Mouse (Mus musculus) gonadal fat pad, adult 2 months (tissue): ENCODE measurements around the gene Asna1. TPM values are rescaled to one million over a fixed set of nuclear protein-coding genes. Genes with fewer than 3 reads are reported as not detected.

Experiments used
- DNase-seq: peaks from one replicate; pipeline ENCODE4 v3.0.0-alpha.2; 2012; ENCODE audit warnings: low read depth
- polyA plus RNA-seq: library from polyadenylated mRNA; depleted of rRNA; stranded (reverse); fragments of >200 nt; gene quantifications from 2 replicates; pipeline ENCODE4 v1.2.3, GENCODE M21; 2012; rRNA removed

The Asna1 gene
- polyA plus RNA-seq, 1 experiment = 168 TPM

DNA sequence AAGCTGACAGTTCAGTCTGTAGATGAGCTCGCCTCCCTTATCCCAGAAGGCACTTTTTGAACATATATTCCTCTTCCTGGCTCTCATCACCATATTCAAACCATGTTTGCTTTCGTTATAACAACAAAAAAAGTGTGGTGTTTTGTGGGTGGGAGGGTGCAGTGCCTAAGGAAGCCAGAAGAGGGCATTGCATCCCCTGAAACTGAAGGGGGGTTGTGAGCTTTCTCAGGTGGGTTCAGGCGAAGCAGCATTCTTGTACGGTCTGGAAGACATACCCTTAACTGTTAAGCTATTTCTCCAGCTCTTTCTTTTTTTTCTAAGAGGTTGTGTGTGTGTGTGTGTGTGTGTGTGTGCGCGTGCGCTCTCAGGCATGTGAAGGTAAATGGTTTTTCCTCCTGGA is 49.6 kb downstream of the Asna1 start:
- no peak for DNase-seq

- DNase-seq = no peak
These were observed 50.4 kb downstream of the Asna1 start for GRCm38 (mm10) chr8:84974543-84975142.

DNA sequence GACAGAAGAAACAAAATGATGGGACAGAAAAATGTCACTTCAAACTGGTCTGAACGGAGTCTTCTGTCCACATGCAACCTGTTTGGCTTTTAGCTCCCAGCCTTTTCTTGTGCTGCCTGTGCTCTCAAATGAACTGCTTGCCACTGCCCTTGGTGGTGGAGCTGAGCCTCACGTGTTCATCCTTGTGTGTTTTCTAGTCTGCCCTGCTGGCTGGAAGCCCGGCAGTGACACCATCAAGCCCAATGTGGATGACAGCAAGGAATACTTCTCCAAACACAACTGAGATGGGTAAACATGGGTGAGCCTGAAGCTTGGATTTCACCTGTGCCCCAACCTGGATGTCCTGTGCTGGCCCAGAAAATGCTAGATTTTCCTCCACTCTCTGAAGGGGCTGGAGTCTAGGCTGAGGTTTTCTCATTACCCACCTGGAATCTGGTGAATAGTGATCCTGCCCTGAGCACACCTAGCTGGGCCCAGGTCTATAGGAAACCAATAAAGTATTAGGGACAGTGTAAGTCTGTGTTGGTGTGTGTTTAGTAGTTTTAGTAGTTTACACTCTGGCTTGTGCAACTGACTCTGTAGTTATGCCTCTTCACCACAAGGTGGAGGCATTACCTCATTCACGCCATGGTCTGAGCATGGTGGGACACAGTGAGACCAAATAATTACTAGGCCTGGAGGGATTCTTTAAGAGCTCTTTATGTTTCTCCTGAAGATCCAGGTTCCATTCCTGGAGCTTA is 51.1 kb downstream of the Asna1 start:
- no peak for DNase-seq

DNA sequence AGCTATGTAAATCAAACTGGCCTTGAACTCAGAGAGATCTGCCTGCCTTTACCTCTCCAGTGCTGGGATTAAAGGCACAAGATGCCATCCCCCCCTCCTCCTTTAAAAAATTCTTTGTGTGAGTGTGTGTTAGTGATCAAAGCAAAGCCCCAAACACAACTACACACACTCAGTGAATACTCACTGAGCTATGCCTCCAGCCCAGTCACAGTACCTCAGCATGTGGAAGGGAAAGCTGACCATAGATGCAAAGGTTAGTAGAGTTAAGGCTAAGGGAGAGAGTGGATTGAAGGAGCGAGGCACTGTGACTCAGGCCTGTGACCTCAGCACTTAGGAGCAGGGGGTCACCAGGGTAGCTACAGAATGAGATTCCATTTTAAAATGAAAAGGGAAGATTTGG is 52.0 kb downstream of the Asna1 start:
- no peak for DNase-seq

DNA sequence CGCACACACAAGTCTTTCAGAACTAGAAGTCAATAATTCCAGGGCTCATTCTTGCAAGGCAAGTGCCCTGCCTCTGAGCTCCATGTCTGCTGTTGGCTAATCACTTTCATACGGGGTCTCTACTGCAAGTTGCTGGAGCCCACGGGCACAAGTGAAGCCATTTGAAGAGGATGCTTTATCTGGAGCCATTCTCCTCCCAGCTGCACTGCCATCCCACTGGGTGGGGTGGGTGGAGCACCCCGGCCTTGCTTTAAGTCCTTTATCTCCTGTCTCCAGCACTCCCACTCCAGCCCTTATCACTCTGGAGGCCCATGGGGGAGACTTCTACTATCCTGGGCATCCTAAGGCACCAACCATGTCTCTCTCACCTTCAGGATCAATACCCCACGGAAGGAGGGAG is 54.2 kb downstream of the Asna1 start:
- no peak for DNase-seq

DNA sequence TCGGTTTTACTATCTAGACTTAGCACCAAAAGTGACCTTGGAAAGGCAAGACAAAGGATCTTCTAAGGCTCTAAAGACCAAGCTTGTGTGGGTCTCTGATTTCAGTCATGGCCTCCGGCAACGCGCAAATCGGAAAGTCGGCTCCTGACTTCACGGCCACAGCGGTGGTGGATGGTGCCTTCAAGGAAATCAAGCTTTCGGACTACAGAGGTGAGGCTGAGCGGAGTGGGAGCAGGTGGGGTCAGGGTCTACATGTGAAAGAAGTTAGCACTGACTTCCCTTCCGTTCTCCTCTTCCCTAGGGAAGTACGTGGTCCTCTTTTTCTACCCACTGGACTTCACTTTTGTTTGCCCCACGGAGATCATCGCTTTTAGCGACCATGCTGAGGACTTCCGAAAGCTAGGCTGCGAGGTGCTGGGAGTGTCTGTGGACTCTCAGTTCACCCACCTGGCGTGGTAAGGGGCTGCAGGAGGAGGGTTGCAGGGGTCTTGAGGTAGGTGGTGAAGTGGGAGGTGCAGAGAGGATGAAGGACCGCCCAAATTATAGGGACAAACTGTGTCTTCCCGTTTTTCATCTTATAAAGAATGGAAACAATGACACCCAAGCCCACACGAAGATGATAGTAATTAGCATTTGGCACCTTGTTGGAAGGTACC is 54.8 kb downstream of the Asna1 start:
- DNase-seq = no peak

GRCm38 (mm10) chr8:84969241-84970134 is 55.6 kb downstream of the Asna1 start, which contains the start of the genes Gm49661, Prdx2 and Rnaseh2a:
Gm49661 (minus strand) TSS chr8:84969433.
Prdx2 (plus strand) TSS chr8:84969587.
Rnaseh2a (minus strand) TSS chr8:84969767.
- DNase-seq = no peak

- no peak for DNase-seq
These were observed 56.4 kb downstream of the Asna1 start for GRCm38 (mm10) chr8:84968650-84969049.

Other genes with a start within 250 kb of the Asna1 start
- gene Nfix, start 224.9 kb downstream of the Asna1 start, polyA plus RNA-seq = 35.3 and 69.9 TPM in 2 replicates
- 3.7 and 5.3 TPM in 2 replicates for gene Dand5, start 202.5 kb downstream of the Asna1 start, polyA plus RNA-seq
- gene Gadd45gip1, start 193.8 kb downstream of the Asna1 start, polyA plus RNA-seq = 14.6 and 21.4 TPM in 2 replicates
- gene Rad23a, start 184.6 kb downstream of the Asna1 start, polyA plus RNA-seq = 75.1 and 88.9 TPM in 2 replicates
- gene Calr, start 178.3 kb downstream of the Asna1 start, polyA plus RNA-seq = 563 and 854 TPM in 2 replicates
- gene Farsa, start 168.3 kb downstream of the Asna1 start, polyA plus RNA-seq = 44.7 and 52.1 TPM in 2 replicates
- 3.3 and 3.7 TPM in 2 replicates for gene Syce2, start 153.2 kb downstream of the Asna1 start, polyA plus RNA-seq
- 102 and 104 TPM in 2 replicates for gene Gcdh, start 131.4 kb downstream of the Asna1 start, polyA plus RNA-seq
- 0.67 and 0.69 TPM in 2 replicates for gene Klf1, start 123.4 kb downstream of the Asna1 start, polyA plus RNA-seq
- 29.5 and 30.8 TPM in 2 replicates for gene Dnase2a, start 116.7 kb downstream of the Asna1 start, polyA plus RNA-seq
- gene Mast1, start 87.9 kb downstream of the Asna1 start, polyA plus RNA-seq = 0.56 and 0.66 TPM in 2 replicates
- not detected in 2 replicates for gene Rtbdn, start 78.3 kb downstream of the Asna1 start, polyA plus RNA-seq
- gene Gm49661, start 55.8 kb downstream of the Asna1 start, polyA plus RNA-seq = 3.3 and 6.8 TPM in 2 replicates
- gene Prdx2, start 55.7 kb downstream of the Asna1 start, polyA plus RNA-seq = 191 and 202 TPM in 2 replicates
- gene Rnaseh2a, start 55.5 kb downstream of the Asna1 start, polyA plus RNA-seq = 44.0 and 58.8 TPM in 2 replicates
- 37.2 and 42.8 TPM in 2 replicates for gene Junb, start 46.6 kb downstream of the Asna1 start, polyA plus RNA-seq
- gene Hook2, start 34.7 kb downstream of the Asna1 start, polyA plus RNA-seq = 16.5 and 24.7 TPM in 2 replicates
- gene Best2, start 10.8 kb downstream of the Asna1 start, polyA plus RNA-seq = not detected in 2 replicates
- 64.2 and 100 TPM in 2 replicates for gene Trir, start 1.5 kb upstream of the Asna1 start, polyA plus RNA-seq
- gene Tnpo2, start 11.6 kb upstream of the Asna1 start, polyA plus RNA-seq = 84.8 and 89.2 TPM in 2 replicates
- gene Fbxw9, start 34.8 kb upstream of the Asna1 start, polyA plus RNA-seq = 56.8 and 59.4 TPM in 2 replicates
- gene Gm5741, start 42.7 kb upstream of the Asna1 start, polyA plus RNA-seq = 1.5 and 1.9 TPM in 2 replicates
- 44.5 and 48.3 TPM in 2 replicates for gene Dhps, start 46.5 kb upstream of the Asna1 start, polyA plus RNA-seq
- 170 and 198 TPM in 2 replicates for gene Wdr83os, start 55.5 kb upstream of the Asna1 start, polyA plus RNA-seq
- 33.8 and 35.7 TPM in 2 replicates for gene Wdr83, start 56.0 kb upstream of the Asna1 start, polyA plus RNA-seq
- 133 and 184 TPM in 2 replicates for gene Man2b1, start 58.0 kb upstream of the Asna1 start, polyA plus RNA-seq
- 2.5 and 2.7 TPM in 2 replicates for gene Zfp791, start 97.8 kb upstream of the Asna1 start, polyA plus RNA-seq
- gene Cks1brt, start 126.6 kb upstream of the Asna1 start, polyA plus RNA-seq = not detected in 2 replicates
- gene Olfr371, start 200.7 kb upstream of the Asna1 start, polyA plus RNA-seq = not detected in 2 replicates